Mouse (Mus musculus) embryonic fibroblast, embryonic 13.5 days (primary cell): ENCODE measurements around the gene Ftcd.

Experiments
- CTCF ChIP-seq: IDR thresholded peaks from 2 replicates; pipeline ENCODE4 v1.5.1; 2011; ENCODE audit warnings: mild to moderate bottlenecking, control low read depth, low read length, moderate library complexity, borderline replicate concordance; ENCODE audit not compliant: insufficient read depth
- POLR2A ChIP-seq: IDR thresholded peaks from 2 replicates; pipeline ENCODE4 v1.6.1; 2011; ENCODE audit warnings: low read depth, mild to moderate bottlenecking, control low read depth, low read length, moderate library complexity

- TF ChIP-seq CTCF (no peak), POLR2A (no peak)
Measured at GRCm38 (mm10) chr10:76531828-76532227, 43.6 kb upstream of the Ftcd start.
